In the genomic region with DNA sequence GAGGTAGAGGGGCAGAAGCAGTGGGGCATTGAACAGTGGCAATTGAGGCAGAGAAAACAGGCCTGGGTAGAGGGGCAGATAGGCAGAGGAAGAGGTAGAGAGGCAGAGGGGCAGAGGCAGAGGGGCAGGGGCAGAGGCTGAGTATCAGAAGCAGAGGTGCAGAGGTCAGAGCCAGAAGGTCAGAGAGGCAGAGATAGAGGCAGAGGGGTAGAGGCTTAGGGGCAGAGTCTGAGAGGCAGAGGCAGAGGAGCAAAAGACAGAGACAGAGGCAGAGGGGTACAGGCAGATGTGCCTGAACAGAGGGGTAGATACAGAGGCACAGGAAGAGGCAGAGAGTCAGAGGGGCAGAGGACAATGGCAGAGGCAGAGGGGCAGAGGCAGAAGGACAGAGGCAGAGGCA, we compare ENCODE assay signal across 13 mouse cellular contexts.
A peak's percentile ranks its signal among the peaks of the same experiment; 100 is the strongest.
DNase-seq lines count a peak whose midpoint lies in the region; ATAC-seq lines count a peak whose summit lies in the region.
"Had no signal": no experiment of that assay in that cellular context is flagged by ENCODE, and none has a peak within 500 bp of the region (broad histone marks: within the 10 kb centered on the region; RNA-seq: fewer than 3 reads in every experiment).

No protein-coding gene starts in this region.

- intact Hi-C loops in gastrocnemius, postnatal 36 days (cut with DNase I): no loop called here

- H3K9ac ChIP-seq in limb, embryonic 15.5 days: no peak overlapping the region
- H3K9ac ChIP-seq in forebrain, embryonic 12.5 days: no peak overlapping the region
- H3K9ac ChIP-seq in hindbrain, embryonic 15.5 days: no peak overlapping the region
- no peak overlapping the region for H3K9ac ChIP-seq in midbrain, embryonic 15.5 days
- H3K9ac ChIP-seq: limb, embryonic 13.5 days had no signal

- H3K4me2 ChIP-seq in limb, embryonic 15.5 days: no peak overlapping the region
- H3K4me2 ChIP-seq in forebrain, embryonic 12.5 days: no peak overlapping the region
- no peak overlapping the region for H3K4me2 ChIP-seq in hindbrain, embryonic 15.5 days
- H3K4me2 ChIP-seq in midbrain, embryonic 15.5 days: no peak overlapping the region
- H3K4me2 ChIP-seq: limb, embryonic 13.5 days had no signal

- no peaks in the 10 kb centered on the region for H3K9me3 ChIP-seq in limb, embryonic 15.5 days
- H3K9me3 ChIP-seq in limb, embryonic 10.5 days (replicated peaks): no peaks in the 10 kb centered on the region
- H3K9me3 ChIP-seq in forebrain, embryonic 12.5 days: no peaks in the 10 kb centered on the region
- H3K9me3 ChIP-seq in hindbrain, embryonic 15.5 days: no peaks in the 10 kb centered on the region
- no peaks in the 10 kb centered on the region for H3K9me3 ChIP-seq in midbrain, embryonic 15.5 days
- H3K9me3 ChIP-seq: limb, embryonic 13.5 days; megakaryocyte, embryonic 14.5 days had no signal

- H3K4me3 ChIP-seq in limb, embryonic 15.5 days: no peak overlapping the region
- H3K4me3 ChIP-seq in limb, embryonic 10.5 days: no peak overlapping the region
- H3K4me3 ChIP-seq in forebrain, embryonic 12.5 days (replicated peaks): no peak overlapping the region
- H3K4me3 ChIP-seq in hindbrain, embryonic 15.5 days: no peak overlapping the region
- no peak overlapping the region for H3K4me3 ChIP-seq in midbrain, embryonic 15.5 days
- H3K4me3 ChIP-seq: limb, embryonic 13.5 days; megakaryocyte, embryonic 14.5 days had no signal

- no peaks in the 10 kb centered on the region for H3K4me1 ChIP-seq in limb, embryonic 15.5 days
- no peaks in the 10 kb centered on the region for H3K4me1 ChIP-seq in limb, embryonic 10.5 days
- no peaks in the 10 kb centered on the region for H3K4me1 ChIP-seq in forebrain, embryonic 12.5 days
- H3K4me1 ChIP-seq in hindbrain, embryonic 15.5 days (replicated peaks): no peaks in the 10 kb centered on the region
- H3K4me1 ChIP-seq in midbrain, embryonic 15.5 days: no peaks in the 10 kb centered on the region
- H3K4me1 ChIP-seq: limb, embryonic 13.5 days had no signal

- DNase-seq in limb, embryonic 10.5 days (ENCODE audit: low spot score): no peak
- DNase-seq in T-cell, adult 2 months (ENCODE audit: low spot score): no peak
- DNase-seq in gastrocnemius, postnatal 36 days: no peak
- DNase-seq in cerebellum, postnatal 14 days: no peak
- DNase-seq: adrenal gland, postnatal 25 days; cerebellum, adult 11 months had no signal

- H3K27me3 ChIP-seq in limb, embryonic 15.5 days: no peaks in the 10 kb centered on the region; the same call in 1 of the 2 replicates
- H3K27me3 ChIP-seq in limb, embryonic 10.5 days (ENCODE audit: low read depth, poor library complexity, severe bottlenecking): peaks cover 60% of the 10 kb centered on the region
- H3K27me3 ChIP-seq in forebrain, embryonic 12.5 days: peaks cover 59% of the 10 kb centered on the region
- H3K27me3 ChIP-seq in hindbrain, embryonic 15.5 days: no peaks in the 10 kb centered on the region
- no peaks in the 10 kb centered on the region for H3K27me3 ChIP-seq in midbrain, embryonic 15.5 days (replicated peaks)

- H3K27ac ChIP-seq in limb, embryonic 15.5 days: no peak overlapping the region
- no peak overlapping the region for H3K27ac ChIP-seq in limb, embryonic 10.5 days
- no peak overlapping the region for H3K27ac ChIP-seq in forebrain, embryonic 12.5 days
- H3K27ac ChIP-seq in hindbrain, embryonic 15.5 days (replicated peaks): no peak overlapping the region
- no peak overlapping the region for H3K27ac ChIP-seq in midbrain, embryonic 15.5 days
- H3K27ac ChIP-seq: limb, embryonic 13.5 days had no signal

- H3K36me3 ChIP-seq in limb, embryonic 15.5 days: no peaks in the 10 kb centered on the region
- H3K36me3 ChIP-seq in limb, embryonic 10.5 days: no peaks in the 10 kb centered on the region
- H3K36me3 ChIP-seq in forebrain, embryonic 12.5 days (replicated peaks): no peaks in the 10 kb centered on the region
- no peaks in the 10 kb centered on the region for H3K36me3 ChIP-seq in hindbrain, embryonic 15.5 days
- no peaks in the 10 kb centered on the region for H3K36me3 ChIP-seq in midbrain, embryonic 15.5 days (replicated peaks)
- H3K36me3 ChIP-seq: limb, embryonic 13.5 days had no signal

- 0 out of 2 replicates have a peak, but pooled peaks have one; percentile 44 for ATAC-seq in limb, embryonic 15.5 days (ENCODE audit: insufficient number of reproducible peaks, low FRiP score, low TSS enrichment, low read depth)
- ATAC-seq in forebrain, embryonic 12.5 days (ENCODE audit: low FRiP score): peak; percentile 27; the same call in 1 of the 2 replicates
- peak; percentile 68; the same call in 1 of the 2 replicates for ATAC-seq in hindbrain, embryonic 15.5 days (ENCODE audit: low FRiP score, low read depth)
- ATAC-seq in midbrain, embryonic 15.5 days (replicated peaks): peak; percentile 80
- ATAC-seq: intestine, postnatal 0 days had no signal

Comparison
In these comparisons a context has a peak if more than half of its experiments do, and no peak if none do; other contexts are left out.
1. ATAC-seq: peak in every context shown above with its lines; median percentile 80 in midbrain, embryonic 15.5 days; 68 in hindbrain, embryonic 15.5 days; 44 in limb, embryonic 15.5 days; 27 in forebrain, embryonic 12.5 days.